Mouse (Mus musculus): ENCODE measurements around the gene Tead2.

DNA sequence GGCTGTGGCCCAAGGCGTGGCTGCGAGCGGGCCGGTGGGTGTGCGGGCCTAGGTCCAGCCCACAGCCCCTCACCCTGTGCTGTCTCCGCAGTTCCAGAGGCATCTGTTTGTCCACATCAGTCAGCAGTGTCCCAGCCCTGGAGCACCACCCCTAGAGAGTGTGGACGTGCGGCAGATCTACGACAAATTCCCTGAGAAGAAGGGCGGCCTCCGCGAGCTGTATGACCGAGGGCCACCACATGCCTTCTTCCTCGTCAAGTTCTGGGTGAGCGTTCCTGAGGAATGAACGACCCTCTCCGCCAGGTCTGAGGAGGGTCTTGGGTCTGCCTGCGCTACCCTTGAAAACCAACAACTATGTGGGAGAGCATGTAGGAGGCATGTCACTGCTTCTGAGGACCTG lies 13.0 kb downstream of the Tead2 start:
- no peak for TF ChIP-seq CTCF (IDR thresholded peaks at IDR 0.05; ENCODE audit: low read depth)
- no peak for TF ChIP-seq EP300 (optimal IDR thresholded peaks at IDR 0.05)

All from stomach, postnatal 0 days (tissue).